Mouse (Mus musculus) MEL (cell line): ENCODE results near the gene Esrra. TPM values are rescaled to one million over a fixed set of nuclear protein-coding genes. Genes with fewer than 3 reads are reported as not detected.

Source experiments
- DNase-seq: peaks from one replicate; pipeline ENCODE4 v3.0.0; 2011; ENCODE audit warnings: low read depth, low spot score
- H3K27ac ChIP-seq: 2 replicates; pipeline ENCODE4 v1.5.1; 2012; ENCODE audit warnings: low read depth, mild to moderate bottlenecking, control low read depth, low read length, moderate library complexity; ENCODE audit not compliant: control insufficient read depth
- H3K27me3 ChIP-seq, 2 experiments: fragments of 150-350 bp in 1 of 2; sonication (generic) in 1 of 2; 2 replicates each; pipeline ENCODE4 v1.6.1; 2012; ENCODE audit warnings: low read length in 2 of 2, mild to moderate bottlenecking in 2 of 2, improper control_type of control experiment in 1 of 2, moderate library complexity in 1 of 2; ENCODE audit not compliant: insufficient read depth in 2 of 2, control insufficient read depth in 1 of 2
- H3K36me3 ChIP-seq, 2 experiments: 2 replicates each; pipeline ENCODE4 v1.6.1; 2012 to 2014; ENCODE audit warnings: low read length in 2 of 2, improper control_type of control experiment in 1 of 2, inconsistent platforms in 1 of 2, mild to moderate bottlenecking in 1 of 2; ENCODE audit not compliant: insufficient read depth in 2 of 2, control insufficient read depth in 1 of 2
- H3K4me1 ChIP-seq, 2 experiments: fragments of 150-350 bp in 1 of 2; sonication (generic) in 1 of 2; 2 replicates each; pipeline ENCODE4 v1.6.1; 2012; ENCODE audit warnings: low read length in 2 of 2, improper control_type of control experiment in 1 of 2, mild to moderate bottlenecking in 1 of 2; ENCODE audit not compliant: insufficient read depth in 2 of 2, control insufficient read depth in 1 of 2
- H3K4me3 ChIP-seq, 2 experiments: fragments of 150-350 bp in 1 of 2; sonication (generic) in 1 of 2; 2 replicates each; pipeline ENCODE4 v1.5.1; 2012; ENCODE audit warnings: low read depth in 2 of 2, low read length in 2 of 2, mild to moderate bottlenecking in 2 of 2, moderate library complexity in 2 of 2, control low read depth in 1 of 2, improper control_type of control experiment in 1 of 2; ENCODE audit not compliant: control insufficient read depth in 1 of 2, insufficient read depth in 1 of 2
- H3K79me2 ChIP-seq: 2 replicates; pipeline ENCODE4 v1.6.1; 2012; ENCODE audit warnings: mild to moderate bottlenecking, low read length, moderate library complexity; ENCODE audit not compliant: control insufficient read depth, poor library complexity, insufficient read depth
- H3K9ac ChIP-seq: 2 replicates; pipeline ENCODE4 v1.6.1; 2012; ENCODE audit warnings: low read depth, mild to moderate bottlenecking, control low read depth, low read length, moderate library complexity; ENCODE audit not compliant: control insufficient read depth, poor library complexity, severe bottlenecking
- H3K9me3 ChIP-seq: fragments of 150-350 bp; sonication (generic); replicated peaks from 2 replicates; pipeline ENCODE4 v1.6.1; 2012; ENCODE audit warnings: mild to moderate bottlenecking, low read length, improper control_type of control experiment, moderate library complexity; ENCODE audit not compliant: insufficient read depth
- CHD1 ChIP-seq: IDR thresholded peaks from 2 replicates; pipeline ENCODE4 v1.6.1; 2012; ENCODE audit warnings: low read depth, mild to moderate bottlenecking, inconsistent platforms, low read length, improper control_type of control experiment
- CTCF ChIP-seq, 3 experiments: IDR thresholded peaks in 2 of 3; conservative IDR thresholded peaks in 1 of 3; 2 replicates each; pipeline ENCODE4 v1.5.1; 2011 to 2012; ENCODE audit warnings: low read length in 3 of 3, low read depth in 2 of 3, mild to moderate bottlenecking in 2 of 3, improper control_type of control experiment in 1 of 3, inconsistent platforms in 1 of 3, mixed read lengths in 1 of 3, moderate library complexity in 1 of 3; ENCODE audit not compliant: control insufficient read depth in 1 of 3, insufficient read depth in 1 of 3, poor library complexity in 1 of 3, severe bottlenecking in 1 of 3
- E2F4 ChIP-seq: IDR thresholded peaks from 2 replicates; pipeline ENCODE4 v1.6.1; 2011; ENCODE audit warnings: low read depth, low read length, improper control_type of control experiment, borderline replicate concordance
- ELF1 ChIP-seq: IDR thresholded peaks from 2 replicates; pipeline ENCODE4 v1.6.1; 2014; ENCODE audit warnings: low read depth, mild to moderate bottlenecking, inconsistent platforms, low read length, improper control_type of control experiment, moderate library complexity
- EP300 ChIP-seq, 2 experiments: IDR thresholded peaks; 2 replicates each; pipeline ENCODE4 v1.6.1; 2011; ENCODE audit warnings: improper control_type of control experiment in 2 of 2, low read length in 2 of 2, low read depth in 1 of 2, mild to moderate bottlenecking in 1 of 2
- GABPA ChIP-seq: IDR thresholded peaks from 2 replicates; pipeline ENCODE4 v1.6.1; 2012; ENCODE audit warnings: low read depth, mild to moderate bottlenecking, inconsistent platforms, low read length, improper control_type of control experiment, moderate library complexity
- GATA1 ChIP-seq: IDR thresholded peaks from 2 replicates; pipeline ENCODE4 v1.6.1; 2011; ENCODE audit warnings: low read depth, low read length, improper control_type of control experiment
- MEF2A ChIP-seq: IDR thresholded peaks from 2 replicates; pipeline ENCODE4 v1.6.1; 2014; ENCODE audit warnings: low read depth, mild to moderate bottlenecking, inconsistent platforms, low read length, improper control_type of control experiment; ENCODE audit not compliant: poor library complexity, insufficient replicate concordance, severe bottlenecking; ENCODE audit errors: extremely low read depth
- MYC ChIP-seq: IDR thresholded peaks from 2 replicates; pipeline ENCODE4 v1.6.1; 2011; ENCODE audit warnings: low read depth, mild to moderate bottlenecking, low read length, improper control_type of control experiment, moderate library complexity
- NELFE ChIP-seq: IDR thresholded peaks from 2 replicates; pipeline ENCODE4 v1.6.1; 2011; ENCODE audit warnings: low read depth, low read length, improper control_type of control experiment
- NRF1 ChIP-seq: IDR thresholded peaks from 2 replicates; pipeline ENCODE4 v1.6.1; 2014; ENCODE audit warnings: low read depth, mild to moderate bottlenecking, inconsistent platforms, low read length, improper control_type of control experiment, moderate library complexity; ENCODE audit not compliant: poor library complexity, insufficient read depth, severe bottlenecking
- POLR2A ChIP-seq, 2 experiments: IDR thresholded peaks; 2 replicates each; pipeline ENCODE4 v1.6.1; 2011 to 2012; ENCODE audit warnings: low read length in 2 of 2, mild to moderate bottlenecking in 2 of 2, control low read depth in 1 of 2, improper control_type of control experiment in 1 of 2, low read depth in 1 of 2, moderate library complexity in 1 of 2; ENCODE audit not compliant: control insufficient read depth in 1 of 2, insufficient read depth in 1 of 2, poor library complexity in 1 of 2
- POLR2AphosphoS2 ChIP-seq: IDR thresholded peaks from 2 replicates; pipeline ENCODE4 v1.6.1; 2011; ENCODE audit warnings: low read length, improper control_type of control experiment
- TCF12 ChIP-seq: IDR thresholded peaks from 2 replicates; pipeline ENCODE4 v1.6.1; 2014; ENCODE audit warnings: low read depth, mild to moderate bottlenecking, inconsistent platforms, low read length, improper control_type of control experiment, moderate library complexity
- USF1 ChIP-seq: IDR thresholded peaks from 2 replicates; pipeline ENCODE4 v1.6.1; 2014; ENCODE audit warnings: low read depth, mild to moderate bottlenecking, inconsistent platforms, low read length, improper control_type of control experiment, moderate library complexity
- ZC3H11A ChIP-seq: IDR thresholded peaks from 2 replicates; pipeline ENCODE4 v1.6.1; 2012; ENCODE audit warnings: low read depth, mild to moderate bottlenecking, inconsistent platforms, low read length, improper control_type of control experiment
- ZKSCAN1 ChIP-seq: IDR thresholded peaks from 2 replicates; pipeline ENCODE4 v1.6.1; 2012; ENCODE audit warnings: low read depth, mild to moderate bottlenecking, inconsistent platforms, low read length, improper control_type of control experiment, moderate library complexity
- ZMIZ1 ChIP-seq: IDR thresholded peaks from 2 replicates; pipeline ENCODE4 v1.6.1; 2012; ENCODE audit warnings: low read depth, mild to moderate bottlenecking, inconsistent platforms, low read length, improper control_type of control experiment, moderate library complexity
- polyA plus RNA-seq, 2 experiments: library from polyadenylated mRNA; stranded (reverse) in 1 of 2; unstranded in 1 of 2; fragments of >175 nt in 1 of 2; fragments of >200 nt in 1 of 2; gene quantifications; 2 replicates each; pipeline versions ENCODE4 v1.2.1 to v1.2.4; 2012; ENCODE audit warnings: low replicate concordance in 2 of 2, low read depth in 1 of 2; ENCODE audit not compliant: insufficient read length in 2 of 2, insufficient read depth in 1 of 2, missing spikeins in 1 of 2
- total RNA-seq: library from RNA; depleted of rRNA; stranded (reverse); fragments of 300-350 nt; gene quantifications from 2 replicates; pipeline ENCODE4 v1.2.3, GENCODE M21; 2012

Gene Esrra
- total and polyA plus RNA-seq, 3 experiments = 32.5 to 40.9 TPM; not detected in 1

- TF ChIP-seq NRF1 (no peak), POLR2AphosphoS2 (peak; percentile 84; the same call in 1 of the 2 replicates), ZC3H11A (no peak), GABPA (no peak), CHD1 (no peak), ZMIZ1 (peak; percentile 16), NELFE (peak; percentile 83), TCF12 (peak; percentile 62), EP300 (IDR thresholded peaks at IDR 0.05; ENCODE audit: low read depth in 1 of 2, low read length in 2 of 2) (peak in 1 of 2 experiments; percentile 67; a peak in 2 of 4 replicates), ELF1 (peak; percentile 90), CTCF (IDR thresholded peaks at IDR 0.05 in 2 of 3, conservative IDR thresholded peaks at IDR 0.05 in 1 of 3; ENCODE audit: control insufficient read depth in 1 of 3, insufficient read depth in 1 of 3, low read depth in 2 of 3, low read length in 3 of 3, poor library complexity in 1 of 3, severe bottlenecking in 1 of 3) (no peak), POLR2A (IDR thresholded peaks at IDR 0.05; ENCODE audit: control insufficient read depth in 1 of 2, insufficient read depth in 1 of 2, low read depth in 1 of 2, low read length in 2 of 2, poor library complexity in 1 of 2) (peak; percentile 90 to 94)
Measured at GRCm38 (mm10) chr19:6909507-6910289, 11.9 kb downstream of the Esrra start, which contains the start of the genes Trmt112 and Prdx5 (continued).

DNA sequence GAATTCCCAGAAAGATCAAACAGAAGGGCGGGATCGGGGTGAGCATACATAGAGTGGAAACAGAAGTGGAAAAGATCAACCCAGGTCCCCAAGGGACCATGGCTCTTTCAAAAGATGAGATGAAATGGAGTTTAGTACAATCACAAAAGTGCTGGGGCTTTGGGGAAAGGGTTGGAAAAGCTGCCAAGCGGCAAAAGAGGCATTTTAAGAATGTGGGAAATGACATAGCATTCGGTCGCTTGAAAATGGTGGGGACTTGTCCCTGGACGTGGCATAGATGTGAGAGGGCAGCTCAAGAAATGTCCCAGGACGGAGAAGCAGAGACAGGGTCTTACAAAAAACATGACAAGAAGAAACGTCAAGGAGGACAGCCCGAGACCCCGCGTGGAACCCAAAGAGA is 12.6 kb downstream of the Esrra start:
- no peak for DNase-seq
- H3K79me2 ChIP-seq = peaks cover 30% of the 10 kb centered on the region
- H3K27ac ChIP-seq = peak overlapping the region; percentile 99
- H3K9me3 ChIP-seq = no peaks in the 10 kb centered on the region
- TF ChIP-seq USF1 (no peak), CTCF (IDR thresholded peaks at IDR 0.05 in 2 of 3, conservative IDR thresholded peaks at IDR 0.05 in 1 of 3; ENCODE audit: control insufficient read depth in 1 of 3, insufficient read depth in 1 of 3, low read depth in 2 of 3, low read length in 3 of 3, poor library complexity in 1 of 3, severe bottlenecking in 1 of 3) (no peak), E2F4 (no peak), MYC (no peak), ZKSCAN1 (no peak), NRF1 (no peak), GATA1 (no peak), MEF2A (no peak)
- H3K36me3 ChIP-seq = peaks cover 3 to 10% of the 10 kb centered on the region in 2 experiments
- peak overlapping the region; percentile 65 to 88 for H3K4me3 ChIP-seq
- H3K4me1 ChIP-seq = peaks cover 0 to 8% of the 10 kb centered on the region in 2 experiments; a peak in 2 of 4 replicates
- peak overlapping the region; percentile 92 for H3K9ac ChIP-seq
- no peaks in the 10 kb centered on the region for H3K27me3 ChIP-seq
